Mouse (Mus musculus) midbrain, postnatal 0 days (tissue): ENCODE measurements at regions not wholly inside any gene's neighbourhood (a gene's known extent, or its start where the extent isn't known, plus 50 kb on each side); places are given as distances from the start of the nearest gene placed in this dataset.

ENCODE experiments used
- ATAC-seq: fragments of 200-750 bp; cut with Nextera tagmentation; 2 replicates; pipeline ENCODE4 v1.8.0; 2017; ENCODE audit warnings: moderate number of reproducible peaks, mild to moderate bottlenecking, moderate TSS enrichment, moderate library complexity; ENCODE audit not compliant: low FRiP score
- DNase-seq: peaks from one replicate; pipeline ENCODE4 v3.0.0-alpha.2; 2015; ENCODE audit warnings: low spot score
- H3K27ac ChIP-seq: fragments of 300-500 bp; sonication (generic); 2 replicates; pipeline ENCODE4 v1.5.1; 2014; ENCODE audit warnings: low read depth, mild to moderate bottlenecking, low read length, mixed read lengths
- H3K27me3 ChIP-seq: fragments of 300-500 bp; sonication (generic); 2 replicates; pipeline ENCODE4 v1.6.1; 2014; ENCODE audit warnings: low read length, control low read depth, mixed read lengths; ENCODE audit not compliant: insufficient read depth
- H3K36me3 ChIP-seq: fragments of 300-500 bp; sonication (generic); 2 replicates; pipeline ENCODE4 v1.6.1; 2014; ENCODE audit warnings: low read length, control low read depth, mixed read lengths; ENCODE audit not compliant: insufficient read depth
- H3K4me1 ChIP-seq: fragments of 300-500 bp; sonication (generic); 2 replicates; pipeline ENCODE4 v1.6.1; 2014; ENCODE audit warnings: mild to moderate bottlenecking, control low read depth, antibody characterized with exemption, low read length, mixed read lengths; ENCODE audit not compliant: insufficient read depth
- H3K4me2 ChIP-seq: fragments of 300-500 bp; sonication (generic); 2 replicates; pipeline ENCODE4 v1.6.1; 2014; ENCODE audit warnings: low read depth, mild to moderate bottlenecking, low read length, mixed read lengths; ENCODE audit not compliant: poor library complexity, severe bottlenecking
- H3K4me3 ChIP-seq: fragments of 300-500 bp; sonication (generic); 2 replicates; pipeline ENCODE4 v1.5.1; 2014; ENCODE audit warnings: low read depth, mild to moderate bottlenecking, low read length, moderate library complexity
- H3K9ac ChIP-seq: fragments of 300-500 bp; sonication (generic); replicated peaks from 2 replicates; pipeline ENCODE4 v1.6.1; 2014; ENCODE audit warnings: mild to moderate bottlenecking, low read length, moderate library complexity, mixed read lengths; ENCODE audit not compliant: poor library complexity, severe bottlenecking
- H3K9me3 ChIP-seq: fragments of 300-500 bp; sonication (generic); 2 replicates; pipeline ENCODE4 v1.6.1; 2016; ENCODE audit warnings: low read length, control low read depth
- CTCF ChIP-seq: IDR thresholded peaks from 2 replicates; pipeline ENCODE4 v1.5.1; 2016; ENCODE audit warnings: antibody characterized with exemption, mild to moderate bottlenecking
- WGBS: fragments of 180-500 bp; shearing (Covaris S2); extraction: QIAGEN DNeasy Blood & Tissue Kit; methylation state at CpG from one replicate; pipeline ENCODE4 v1.1.7; 2014; 5-methylcytosine and 5-hydroxymethylcytosine counted together

GRCm38 (mm10) chr12:106871481-106871880 lies 617.0 kb upstream of the 3110018I06Rik start:
- no peaks in the 10 kb centered on the region for H3K27me3 ChIP-seq
- no peak for DNase-seq

GRCm38 (mm10) chr12:106872966-106873730 lies 615.3 kb upstream of the 3110018I06Rik start:
- H3K4me1 ChIP-seq, result no peaks in the 10 kb centered on the region
- no peak overlapping the region for H3K4me2 ChIP-seq
- no peak overlapping the region for H3K4me3 ChIP-seq
- 92% methylated on average over 11 of the region's 11 CpGs for WGBS
- TF ChIP-seq CTCF, result no peak
- no peaks in the 10 kb centered on the region for H3K36me3 ChIP-seq
- no peak for ATAC-seq
- no peak overlapping the region for H3K9ac ChIP-seq
- no peaks in the 10 kb centered on the region for H3K9me3 ChIP-seq
- H3K27me3 ChIP-seq, result no peaks in the 10 kb centered on the region
- no peak overlapping the region for H3K27ac ChIP-seq
- no peak for DNase-seq

More at GRCm38 (mm10) chr12:106871481-106871880, 617.0 kb upstream of the 3110018I06Rik start:
- no peak overlapping the region for H3K27ac ChIP-seq
- H3K9ac ChIP-seq, result no peak overlapping the region
- no peak for ATAC-seq
- no peak overlapping the region for H3K4me2 ChIP-seq
- no peak overlapping the region for H3K4me3 ChIP-seq
- H3K36me3 ChIP-seq, result no peaks in the 10 kb centered on the region
- no peaks in the 10 kb centered on the region for H3K9me3 ChIP-seq
- TF ChIP-seq CTCF, result no peak
- H3K4me1 ChIP-seq, result no peaks in the 10 kb centered on the region
- 76% methylated on average over 11 of the region's 11 CpGs for whole genome bisulfite sequencing

GRCm38 (mm10) chr12:106890319-106890718 lies 598.1 kb upstream of the 3110018I06Rik start:
- TF ChIP-seq CTCF, result no peak
- H3K27me3 ChIP-seq, result no peaks in the 10 kb centered on the region
- no peak overlapping the region for H3K4me2 ChIP-seq
- H3K9ac ChIP-seq, result no peak overlapping the region
- ATAC-seq (no peak), DNase-seq (no peak)
- no peaks in the 10 kb centered on the region for H3K36me3 ChIP-seq
- H3K4me3 ChIP-seq, result no peak overlapping the region
- H3K9me3 ChIP-seq, result no peaks in the 10 kb centered on the region
- no peak overlapping the region for H3K27ac ChIP-seq
- 90% methylated on average over 6 of the region's 6 CpGs for WGBS
- H3K4me1 ChIP-seq, result no peaks in the 10 kb centered on the region

GRCm38 (mm10) chr12:106894061-106894460 lies 594.4 kb upstream of the 3110018I06Rik start:
- no peaks in the 10 kb centered on the region for H3K27me3 ChIP-seq
- H3K27ac ChIP-seq, result no peak overlapping the region
- H3K36me3 ChIP-seq, result no peaks in the 10 kb centered on the region
- DNase-seq (no peak), ATAC-seq (no peak)
- no peaks in the 10 kb centered on the region for H3K4me1 ChIP-seq
- H3K4me2 ChIP-seq, result no peak overlapping the region
- TF ChIP-seq CTCF, result no peak
- H3K9ac ChIP-seq, result no peak overlapping the region
- WGBS, result 13% methylated on average over 1 of the region's 1 CpGs
- no peak overlapping the region for H3K4me3 ChIP-seq
- H3K9me3 ChIP-seq, result no peaks in the 10 kb centered on the region

GRCm38 (mm10) chr12:106904202-106904601 lies 584.2 kb upstream of the 3110018I06Rik start:
- TF ChIP-seq CTCF, result no peak
- no peaks in the 10 kb centered on the region for H3K4me1 ChIP-seq
- no peaks in the 10 kb centered on the region for H3K36me3 ChIP-seq
- DNase-seq, result no peak
- no peak for ATAC-seq
- H3K27me3 ChIP-seq, result no peaks in the 10 kb centered on the region
- WGBS, result 89% methylated on average over 5 of the region's 5 CpGs
- no peak overlapping the region for H3K4me2 ChIP-seq
- H3K9me3 ChIP-seq, result no peaks in the 10 kb centered on the region
- no peak overlapping the region for H3K27ac ChIP-seq
- no peak overlapping the region for H3K9ac ChIP-seq
- no peak overlapping the region for H3K4me3 ChIP-seq

- no peak overlapping the region for H3K4me2 ChIP-seq
- DNase-seq, result peak; percentile 8
- no peak overlapping the region for H3K9ac ChIP-seq
- no peaks in the 10 kb centered on the region for H3K36me3 ChIP-seq
- no peak for TF ChIP-seq CTCF
- no peaks in the 10 kb centered on the region for H3K4me1 ChIP-seq
- ATAC-seq, result no peak
- 27% methylated on average over 3 of the region's 3 CpGs for WGBS
- H3K4me3 ChIP-seq, result no peak overlapping the region
- no peak overlapping the region for H3K27ac ChIP-seq
- no peaks in the 10 kb centered on the region for H3K9me3 ChIP-seq
- H3K27me3 ChIP-seq, result no peaks in the 10 kb centered on the region
These were observed 575.6 kb upstream of the 3110018I06Rik start for GRCm38 (mm10) chr12:106912782-106913181.
